Mouse (Mus musculus): Measurements from ENCODE around the gene Gm2696. TPM values are rescaled to one million over a fixed set of nuclear protein-coding genes. Genes with fewer than 3 reads are reported as not detected.

The Gm2696 gene
- polyA plus RNA-seq, 1 experiment: not detected

- Histone ChIP-seq H3K4me3 (ENCODE audit: low read depth, low read length) (no peak overlapping the region), H3K27me3 (ENCODE audit: control insufficient read depth, insufficient read depth, low read length) (no peaks in the 10 kb centered on the region), H3K27ac (ENCODE audit: insufficient read depth, low read depth, low read length) (no peak overlapping the region), H3K36me3 (ENCODE audit: control insufficient read depth, insufficient read depth, low read length) (no peaks in the 10 kb centered on the region), H3K4me1 (ENCODE audit: control insufficient read depth, insufficient read depth, insufficient read length, low read length) (no peaks in the 10 kb centered on the region)
- no peak for TF ChIP-seq POLR2A (IDR thresholded peaks at IDR 0.05; ENCODE audit: low read depth, low read length)
- TF ChIP-seq CTCF (IDR thresholded peaks at IDR 0.05; ENCODE audit: extremely low read depth, insufficient read length, insufficient replicate concordance, low read depth, low read length): peak; percentile 66; the same call in 1 of the 2 replicates
- WGBS: 21% methylated on average over 5 of the region's 5 CpGs
Observed at GRCm38 (mm10) chr10:77815514-77815913, 1.0 kb downstream of the Gm2696 start.

GRCm38 (mm10) chr10:77818523-77818922 is 4.0 kb downstream of the Gm2696 start:
- Histone ChIP-seq H3K4me1 (ENCODE audit: control insufficient read depth, insufficient read depth, insufficient read length, low read length) (no peaks in the 10 kb centered on the region), H3K4me3 (ENCODE audit: low read depth, low read length) (no peak overlapping the region), H3K27me3 (ENCODE audit: control insufficient read depth, insufficient read depth, low read length) (no peaks in the 10 kb centered on the region), H3K27ac (ENCODE audit: insufficient read depth, low read depth, low read length) (no peak overlapping the region), H3K36me3 (ENCODE audit: control insufficient read depth, insufficient read depth, low read length) (no peaks in the 10 kb centered on the region)
- WGBS: over 99% methylated on average over 4 of the region's 4 CpGs
- TF ChIP-seq CTCF (IDR thresholded peaks at IDR 0.05; ENCODE audit: extremely low read depth, insufficient read length, insufficient replicate concordance, low read depth, low read length) (no peak), POLR2A (IDR thresholded peaks at IDR 0.05; ENCODE audit: low read depth, low read length) (no peak)

- WGBS: 60% methylated on average over 4 of the region's 4 CpGs
- H3K27ac ChIP-seq (ENCODE audit: insufficient read depth, low read depth, low read length): no peak overlapping the region
Observed at GRCm38 (mm10) chr10:77819203-77819602, 4.7 kb downstream of the Gm2696 start.

GRCm38 (mm10) chr10:77826951-77827350 is 12.5 kb downstream of the Gm2696 start, which contains the start of gene Krtap10-4:
TSS of gene Krtap10-4 (minus strand) at chr10:77827095.
- WGBS: 57% methylated on average over 6 of the region's 6 CpGs
- TF ChIP-seq POLR2A (IDR thresholded peaks at IDR 0.05; ENCODE audit: low read depth, low read length) (no peak), CTCF (IDR thresholded peaks at IDR 0.05; ENCODE audit: extremely low read depth, insufficient read length, insufficient replicate concordance, low read depth, low read length) (no peak)

More at GRCm38 (mm10) chr10:77819203-77819602, 4.7 kb downstream of the Gm2696 start:
- Histone ChIP-seq H3K36me3 (ENCODE audit: control insufficient read depth, insufficient read depth, low read length) (no peaks in the 10 kb centered on the region), H3K27me3 (ENCODE audit: control insufficient read depth, insufficient read depth, low read length) (no peaks in the 10 kb centered on the region), H3K4me1 (ENCODE audit: control insufficient read depth, insufficient read depth, insufficient read length, low read length) (no peaks in the 10 kb centered on the region), H3K4me3 (ENCODE audit: low read depth, low read length) (no peak overlapping the region)
- TF ChIP-seq POLR2A (IDR thresholded peaks at IDR 0.05; ENCODE audit: low read depth, low read length) (no peak), CTCF (IDR thresholded peaks at IDR 0.05; ENCODE audit: extremely low read depth, insufficient read length, insufficient replicate concordance, low read depth, low read length) (no peak)

GRCm38 (mm10) chr10:77835647-77836046 is 21.2 kb downstream of the Gm2696 start, which contains the start of gene Krtap10-10:
TSS of gene Krtap10-10 (plus strand) at chr10:77835947.
- no peaks in the 10 kb centered on the region for H3K27me3 ChIP-seq (ENCODE audit: control insufficient read depth, insufficient read depth, low read length)
- no peak within 1 kb of the TSS for H3K4me3 ChIP-seq (ENCODE audit: low read depth, low read length)
- no peak within 1 kb of the TSS for H3K27ac ChIP-seq (ENCODE audit: insufficient read depth, low read depth, low read length)
- H3K4me1 ChIP-seq (ENCODE audit: control insufficient read depth, insufficient read depth, insufficient read length, low read length): no peaks in the 10 kb centered on the region
- no peaks in the 10 kb centered on the region for H3K36me3 ChIP-seq (ENCODE audit: control insufficient read depth, insufficient read depth, low read length)
- 70% methylated on average over 9 of the region's 9 CpGs for WGBS
- TF ChIP-seq POLR2A (IDR thresholded peaks at IDR 0.05; ENCODE audit: low read depth, low read length): no peak

More at GRCm38 (mm10) chr10:77826951-77827350, 12.5 kb downstream of the Gm2696 start, which contains the start of gene Krtap10-4:
- Histone ChIP-seq H3K4me3 (ENCODE audit: low read depth, low read length) (no peak within 1 kb of the TSS), H3K27ac (ENCODE audit: insufficient read depth, low read depth, low read length) (no peak within 1 kb of the TSS), H3K36me3 (ENCODE audit: control insufficient read depth, insufficient read depth, low read length) (no peaks in the 10 kb centered on the region), H3K4me1 (ENCODE audit: control insufficient read depth, insufficient read depth, insufficient read length, low read length) (no peaks in the 10 kb centered on the region), H3K27me3 (ENCODE audit: control insufficient read depth, insufficient read depth, low read length) (no peaks in the 10 kb centered on the region)

GRCm38 (mm10) chr10:77839006-77839405 is 24.5 kb downstream of the Gm2696 start:
- Histone ChIP-seq H3K4me1 (ENCODE audit: control insufficient read depth, insufficient read depth, insufficient read length, low read length) (no peaks in the 10 kb centered on the region), H3K4me3 (ENCODE audit: low read depth, low read length) (no peak overlapping the region), H3K27ac (ENCODE audit: insufficient read depth, low read depth, low read length) (no peak overlapping the region), H3K36me3 (ENCODE audit: control insufficient read depth, insufficient read depth, low read length) (no peaks in the 10 kb centered on the region), H3K27me3 (ENCODE audit: control insufficient read depth, insufficient read depth, low read length) (no peaks in the 10 kb centered on the region)
- WGBS: 60% methylated on average over 6 of the region's 6 CpGs
- no peak for TF ChIP-seq POLR2A (IDR thresholded peaks at IDR 0.05; ENCODE audit: low read depth, low read length)
- no peak for TF ChIP-seq CTCF (IDR thresholded peaks at IDR 0.05; ENCODE audit: extremely low read depth, insufficient read length, insufficient replicate concordance, low read depth, low read length)

GRCm38 (mm10) chr10:77846503-77846902 is 32.0 kb downstream of the Gm2696 start, which contains the start of gene Gm36176:
TSS of gene Gm36176 (plus strand) at chr10:77846803.
- Histone ChIP-seq H3K27me3 (ENCODE audit: control insufficient read depth, insufficient read depth, low read length) (no peaks in the 10 kb centered on the region), H3K36me3 (ENCODE audit: control insufficient read depth, insufficient read depth, low read length) (no peaks in the 10 kb centered on the region), H3K4me3 (ENCODE audit: low read depth, low read length) (no peak within 1 kb of the TSS), H3K4me1 (ENCODE audit: control insufficient read depth, insufficient read depth, insufficient read length, low read length) (peaks cover 2% of the 10 kb centered on the region; the same call in 1 of the 2 replicates), H3K27ac (ENCODE audit: insufficient read depth, low read depth, low read length) (no peak within 1 kb of the TSS)
- TF ChIP-seq POLR2A (IDR thresholded peaks at IDR 0.05; ENCODE audit: low read depth, low read length) (no peak), CTCF (IDR thresholded peaks at IDR 0.05; ENCODE audit: extremely low read depth, insufficient read length, insufficient replicate concordance, low read depth, low read length) (no peak)
- 51% methylated on average over 3 of the region's 3 CpGs for WGBS

All from small intestine, adult 2 months (tissue).